Mouse (Mus musculus): ENCODE data around the gene Ipmk. TPM values are rescaled to one million over a fixed set of nuclear protein-coding genes. Genes with fewer than 3 reads are reported as not detected.

Gene Ipmk
- polyA plus RNA-seq, 1 experiment from 2014 or later, result 13.5 TPM

DNA sequence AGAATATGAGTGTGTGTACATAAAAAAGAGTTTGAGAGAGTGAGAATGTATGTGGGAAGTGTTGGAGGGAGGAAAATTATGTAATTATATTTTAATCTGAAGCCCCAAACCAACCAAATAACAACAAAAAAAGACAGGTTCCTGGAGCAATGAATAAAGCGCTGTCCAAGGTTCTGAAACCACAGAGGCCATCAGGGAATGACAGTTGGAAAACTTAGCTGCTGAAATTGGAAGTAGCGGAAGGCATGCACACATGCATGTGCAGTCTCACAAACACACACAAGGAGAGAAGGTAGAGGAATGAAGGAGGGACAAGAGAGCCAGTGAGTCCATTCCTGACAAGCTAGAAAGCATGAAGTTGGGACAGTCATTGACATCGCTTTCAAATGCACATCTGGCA lies 56.1 kb downstream of the Ipmk start:
- no peak overlapping the region for H3K4me2 ChIP-seq
- H3K4me3 ChIP-seq (replicated peaks), result no peak overlapping the region
- no peaks in the 10 kb centered on the region for H3K4me1 ChIP-seq
- H3K27me3 ChIP-seq (replicated peaks), result no peaks in the 10 kb centered on the region
- no peak overlapping the region for H3K9ac ChIP-seq
- 57% methylated on average over 3 of the region's 3 CpGs for WGBS
- ATAC-seq (ENCODE audit: insufficient read depth, low FRiP score, low read depth), result no peak
- no peaks in the 10 kb centered on the region for H3K9me3 ChIP-seq
- no peak overlapping the region for H3K27ac ChIP-seq
- H3K36me3 ChIP-seq, result no peaks in the 10 kb centered on the region

DNA sequence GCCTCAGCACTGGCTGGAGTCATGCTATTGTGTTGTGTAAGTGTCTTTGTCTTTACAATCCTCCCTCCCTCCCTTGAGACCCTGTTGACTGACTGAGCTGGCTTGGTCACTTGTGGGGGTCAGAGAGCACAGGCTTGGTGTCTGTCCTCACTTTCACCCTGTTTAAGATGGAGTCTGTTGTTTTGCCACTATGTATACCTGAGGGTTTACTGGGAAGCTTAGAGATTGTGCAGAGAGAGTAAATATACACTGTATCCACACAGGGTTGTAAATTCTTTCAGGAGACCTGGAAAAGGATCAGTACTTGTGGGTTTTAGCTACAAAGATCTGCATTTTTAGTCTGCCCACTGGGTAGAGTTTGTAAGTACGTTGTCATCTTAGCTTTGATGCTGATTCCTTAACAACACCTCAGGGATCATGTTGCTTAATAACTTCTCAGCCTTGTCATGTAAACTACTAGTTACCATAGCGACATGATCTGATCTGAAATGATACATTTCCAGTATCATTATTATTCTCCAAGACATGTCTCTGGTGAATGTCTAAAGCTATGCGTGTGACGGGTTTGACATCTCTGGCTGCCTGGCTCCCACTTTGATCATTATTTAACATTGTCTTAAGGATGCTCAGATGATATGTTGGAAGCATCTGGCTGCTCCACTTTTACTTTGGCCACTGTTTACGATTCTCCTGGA lies 58.1 kb downstream of the Ipmk start:
- 80% methylated on average over 5 of the region's 5 CpGs for WGBS
- H3K36me3 ChIP-seq, result no peaks in the 10 kb centered on the region
- no peak overlapping the region for H3K4me2 ChIP-seq
- H3K4me3 ChIP-seq (replicated peaks), result no peak overlapping the region
- no peak overlapping the region for H3K9ac ChIP-seq
- no peaks in the 10 kb centered on the region for H3K4me1 ChIP-seq
- no peaks in the 10 kb centered on the region for H3K27me3 ChIP-seq (replicated peaks)
- H3K9me3 ChIP-seq, result no peaks in the 10 kb centered on the region
- no peak for ATAC-seq (ENCODE audit: insufficient read depth, low FRiP score, low read depth)
- H3K27ac ChIP-seq, result no peak overlapping the region

DNA sequence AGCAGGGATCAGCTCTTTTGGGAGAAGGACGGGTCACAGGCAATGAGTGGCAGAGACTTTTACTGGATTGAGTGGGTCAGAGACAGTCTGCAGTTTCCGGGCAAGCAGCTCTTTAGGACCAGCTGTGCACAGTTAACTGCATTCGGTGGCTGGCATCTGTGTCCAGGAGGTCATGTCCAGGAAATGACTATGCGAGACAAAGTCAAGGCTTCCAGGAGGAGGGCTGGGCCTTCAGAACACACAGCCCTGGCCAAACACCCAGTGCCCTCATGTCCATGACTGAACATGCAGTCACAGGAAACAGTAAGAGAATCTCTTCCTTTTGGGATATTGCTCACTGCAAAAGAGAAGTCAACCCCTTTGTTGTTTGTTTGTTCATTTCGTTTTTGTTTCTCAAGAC lies 62.4 kb downstream of the Ipmk start:
- no peaks in the 10 kb centered on the region for H3K27me3 ChIP-seq (replicated peaks)
- no peak for ATAC-seq (ENCODE audit: insufficient read depth, low FRiP score, low read depth)
- H3K9ac ChIP-seq, result no peak overlapping the region
- H3K4me2 ChIP-seq, result no peak overlapping the region
- WGBS, result 66% methylated on average over 5 of the region's 5 CpGs
- H3K36me3 ChIP-seq, result no peaks in the 10 kb centered on the region
- no peaks in the 10 kb centered on the region for H3K4me1 ChIP-seq
- no peak overlapping the region for H3K4me3 ChIP-seq (replicated peaks)
- H3K27ac ChIP-seq, result no peak overlapping the region
- H3K9me3 ChIP-seq, result no peaks in the 10 kb centered on the region

DNA sequence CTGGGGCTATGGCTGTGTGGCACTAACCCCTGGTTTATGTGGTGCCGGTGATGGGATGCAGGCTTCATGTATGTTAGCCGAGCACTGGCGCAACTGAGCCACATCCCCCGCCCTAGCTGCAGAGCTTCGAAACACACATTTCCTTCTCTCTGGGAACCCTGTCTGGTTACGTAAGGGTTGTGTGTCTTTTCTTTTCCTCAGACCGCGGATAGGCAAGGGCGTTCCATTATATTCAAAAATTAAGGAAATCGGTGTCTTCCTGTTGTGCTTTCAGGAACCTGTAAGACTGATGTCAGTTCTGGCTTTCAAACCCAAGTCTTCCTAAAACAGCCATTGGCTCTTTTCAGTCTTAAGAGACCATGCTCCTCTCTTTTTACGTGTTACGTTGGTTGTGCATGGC lies 65.8 kb downstream of the Ipmk start:
- Histone ChIP-seq H3K9me3 (no peaks in the 10 kb centered on the region), H3K4me3 (replicated peaks) (no peak overlapping the region), H3K27me3 (replicated peaks) (no peaks in the 10 kb centered on the region), H3K4me2 (no peak overlapping the region), H3K27ac (no peak overlapping the region), H3K9ac (no peak overlapping the region), H3K4me1 (no peaks in the 10 kb centered on the region), H3K36me3 (no peaks in the 10 kb centered on the region)
- ATAC-seq (ENCODE audit: insufficient read depth, low FRiP score, low read depth), result no peak
- 78% methylated on average over 12 of the region's 12 CpGs for WGBS

- Histone ChIP-seq H3K27ac (no peak overlapping the region), H3K4me3 (replicated peaks) (no peak overlapping the region), H3K27me3 (replicated peaks) (no peaks in the 10 kb centered on the region), H3K4me1 (no peaks in the 10 kb centered on the region), H3K9me3 (no peaks in the 10 kb centered on the region), H3K9ac (no peak overlapping the region), H3K4me2 (no peak overlapping the region), H3K36me3 (no peaks in the 10 kb centered on the region)
- 56% methylated on average over 5 of the region's 5 CpGs for WGBS
- no peak for ATAC-seq (ENCODE audit: insufficient read depth, low FRiP score, low read depth)
Observed at GRCm38 (mm10) chr10:71421531-71421930, 74.0 kb downstream of the Ipmk start.

GRCm38 (mm10) chr10:71422047-71423037 lies 74.8 kb downstream of the Ipmk start:
- WGBS, result 38% methylated on average over 14 of the region's 14 CpGs
- no peak for ATAC-seq (ENCODE audit: insufficient read depth, low FRiP score, low read depth)
- Histone ChIP-seq H3K27me3 (replicated peaks) (no peaks in the 10 kb centered on the region), H3K9me3 (no peaks in the 10 kb centered on the region), H3K9ac (no peak overlapping the region), H3K4me2 (no peak overlapping the region), H3K4me3 (replicated peaks) (no peak overlapping the region), H3K4me1 (no peaks in the 10 kb centered on the region), H3K27ac (no peak overlapping the region), H3K36me3 (no peaks in the 10 kb centered on the region)

DNA sequence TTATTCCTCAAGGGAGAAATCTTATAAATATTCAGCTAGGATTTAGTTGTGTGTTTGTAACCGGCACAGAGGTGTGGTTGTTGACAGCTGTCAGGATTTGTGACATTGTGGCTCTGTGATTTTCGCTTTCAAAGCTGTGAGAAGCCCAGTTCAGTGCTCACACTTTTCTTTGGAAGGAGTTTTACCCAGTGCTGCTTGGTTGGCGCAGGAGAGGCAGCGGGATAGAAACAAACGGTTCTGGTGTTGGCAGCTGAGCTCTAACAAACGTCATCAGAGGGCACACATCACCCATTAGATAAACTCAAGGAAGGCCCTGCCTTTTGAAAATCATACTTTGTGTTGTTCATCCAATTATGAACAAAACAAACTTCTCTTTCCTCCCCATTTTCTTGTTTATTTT lies 79.2 kb downstream of the Ipmk start:
- Histone ChIP-seq H3K9me3 (0 out of 2 replicates have a peak, but pooled peaks cover 3% of the 10 kb centered on the region), H3K27me3 (replicated peaks) (no peaks in the 10 kb centered on the region), H3K36me3 (no peaks in the 10 kb centered on the region), H3K4me2 (no peak overlapping the region), H3K9ac (no peak overlapping the region), H3K27ac (no peak overlapping the region), H3K4me3 (replicated peaks) (no peak overlapping the region), H3K4me1 (no peaks in the 10 kb centered on the region)
- no peak for ATAC-seq (ENCODE audit: insufficient read depth, low FRiP score, low read depth)
- whole genome bisulfite sequencing, result 62% methylated on average over 6 of the region's 6 CpGs

GRCm38 (mm10) chr10:71427381-71427780 lies 79.8 kb downstream of the Ipmk start:
- H3K4me1 ChIP-seq, result no peaks in the 10 kb centered on the region
- H3K4me3 ChIP-seq (replicated peaks), result no peak overlapping the region
- H3K4me2 ChIP-seq, result no peak overlapping the region
- H3K36me3 ChIP-seq, result no peaks in the 10 kb centered on the region
- no peaks in the 10 kb centered on the region for H3K27me3 ChIP-seq (replicated peaks)
- no peak overlapping the region for H3K9ac ChIP-seq
- ATAC-seq (ENCODE audit: insufficient read depth, low FRiP score, low read depth), result no peak
- H3K27ac ChIP-seq, result no peak overlapping the region
- H3K9me3 ChIP-seq, result 0 out of 2 replicates have a peak, but pooled peaks cover 3% of the 10 kb centered on the region
- WGBS, result 44% methylated on average over 10 of the region's 10 CpGs

DNA sequence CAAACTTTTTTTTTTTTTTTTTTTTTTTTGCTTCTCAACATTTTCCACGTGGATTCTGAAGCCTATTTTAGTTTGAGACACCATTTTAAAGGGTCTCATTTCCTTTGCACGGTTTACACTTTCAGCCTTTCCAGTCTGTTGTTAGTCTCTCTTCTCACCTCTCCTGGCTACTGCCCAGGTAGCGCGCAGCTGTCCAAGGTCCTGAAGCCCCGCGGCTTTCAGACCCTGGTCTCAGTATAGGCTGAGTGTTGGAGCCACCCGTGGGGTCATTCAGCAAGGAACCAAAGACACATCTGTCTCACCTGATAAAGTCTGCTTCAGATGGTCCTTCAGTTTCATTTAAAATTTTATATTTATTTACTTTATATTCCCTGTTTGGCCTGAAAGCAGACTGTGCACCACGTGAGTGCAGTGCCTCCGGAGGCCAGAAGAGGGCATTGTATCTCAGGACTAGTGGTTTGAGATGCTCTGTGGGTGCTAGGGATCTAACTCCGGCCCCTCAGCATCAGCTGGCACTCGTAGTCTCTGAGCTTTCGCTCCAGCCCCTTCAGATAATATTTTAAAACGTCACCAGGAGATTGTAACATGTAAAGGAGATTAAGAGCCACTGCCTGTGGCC lies 80.8 kb downstream of the Ipmk start:
- 0 out of 2 replicates have a peak, but pooled peaks cover 3% of the 10 kb centered on the region for H3K9me3 ChIP-seq
- 58% methylated on average over 13 of the region's 13 CpGs for WGBS
- H3K9ac ChIP-seq, result no peak overlapping the region
- no peaks in the 10 kb centered on the region for H3K4me1 ChIP-seq
- no peak overlapping the region for H3K4me3 ChIP-seq (replicated peaks)
- no peak overlapping the region for H3K27ac ChIP-seq
- ATAC-seq (ENCODE audit: insufficient read depth, low FRiP score, low read depth), result no peak
- H3K27me3 ChIP-seq (replicated peaks), result no peaks in the 10 kb centered on the region
- H3K36me3 ChIP-seq, result no peaks in the 10 kb centered on the region
- no peak overlapping the region for H3K4me2 ChIP-seq

GRCm38 (mm10) chr10:71430661-71431060 lies 83.1 kb downstream of the Ipmk start:
- WGBS, result 83% methylated on average over 6 of the region's 6 CpGs
- no peak overlapping the region for H3K4me2 ChIP-seq

DNA sequence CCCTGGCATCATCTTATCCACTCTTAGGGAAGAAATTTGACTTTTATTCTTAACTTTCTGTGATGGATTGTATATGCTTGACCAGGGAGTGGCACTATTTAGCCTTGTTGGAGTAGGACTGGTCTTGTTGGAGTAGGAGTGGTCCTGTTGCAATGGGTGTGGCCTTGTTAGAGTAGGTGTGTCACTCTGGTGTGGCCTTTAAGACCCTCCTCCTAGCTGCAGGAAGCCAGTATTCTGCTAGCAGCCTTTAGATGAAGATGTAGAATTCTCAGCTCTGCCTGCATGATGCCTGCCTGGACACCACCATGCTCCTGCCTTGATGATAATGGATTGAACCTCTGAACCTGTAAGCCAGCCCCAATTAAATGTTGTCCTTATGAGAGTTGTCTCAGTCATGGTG lies 95.5 kb downstream of the Ipmk start:
- Histone ChIP-seq H3K4me1 (no peaks in the 10 kb centered on the region), H3K9me3 (no peaks in the 10 kb centered on the region), H3K4me3 (replicated peaks) (no peak overlapping the region), H3K9ac (no peak overlapping the region), H3K36me3 (no peaks in the 10 kb centered on the region), H3K27me3 (replicated peaks) (no peaks in the 10 kb centered on the region), H3K4me2 (no peak overlapping the region), H3K27ac (no peak overlapping the region)
- no peak for ATAC-seq (ENCODE audit: insufficient read depth, low FRiP score, low read depth)

More at GRCm38 (mm10) chr10:71430661-71431060, 83.1 kb downstream of the Ipmk start:
- Histone ChIP-seq H3K9me3 (0 out of 2 replicates have a peak, but pooled peaks cover 3% of the 10 kb centered on the region), H3K36me3 (no peaks in the 10 kb centered on the region), H3K27me3 (replicated peaks) (no peaks in the 10 kb centered on the region), H3K4me3 (replicated peaks) (no peak overlapping the region), H3K4me1 (no peaks in the 10 kb centered on the region), H3K27ac (no peak overlapping the region), H3K9ac (no peak overlapping the region)
- ATAC-seq (ENCODE audit: insufficient read depth, low FRiP score, low read depth), result no peak

- Histone ChIP-seq H3K36me3 (no peaks in the 10 kb centered on the region), H3K4me3 (replicated peaks) (no peak overlapping the region), H3K27me3 (replicated peaks) (no peaks in the 10 kb centered on the region), H3K9me3 (no peaks in the 10 kb centered on the region), H3K4me2 (no peak overlapping the region), H3K4me1 (no peaks in the 10 kb centered on the region), H3K9ac (no peak overlapping the region), H3K27ac (no peak overlapping the region)
- 55% methylated on average over 8 of the region's 8 CpGs for WGBS
- no peak for ATAC-seq (ENCODE audit: insufficient read depth, low FRiP score, low read depth)
Observed at GRCm38 (mm10) chr10:71447661-71448060, 100.1 kb downstream of the Ipmk start.

Measured in stomach, embryonic 15.5 days (tissue).